Mouse (Mus musculus): ENCODE measurements around the gene P4ha3.

The P4ha3 gene

DNA sequence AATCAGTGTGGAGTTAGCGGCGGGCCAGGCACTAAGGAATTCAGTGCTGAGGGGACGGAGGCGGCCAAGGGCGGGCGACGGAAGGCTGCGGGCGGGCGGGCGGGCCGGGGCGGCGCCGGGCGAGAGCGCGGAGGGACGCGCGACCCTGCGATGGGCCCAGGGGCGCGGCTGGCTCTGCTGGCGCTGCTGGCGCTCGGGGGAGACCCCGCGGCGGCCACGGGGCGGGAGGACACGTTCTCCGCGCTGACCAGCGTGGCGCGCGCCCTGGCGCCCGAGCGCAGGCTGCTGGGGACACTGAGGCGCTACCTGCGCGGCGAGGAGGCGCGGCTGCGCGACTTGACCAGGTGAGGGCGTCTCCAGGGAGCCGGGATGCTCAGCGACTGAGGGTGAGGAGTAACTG, at the start of gene P4ha3:
Gene P4ha3 (plus strand): TSS at position 138 of the 400 bp plus-strand sequence.
- TF ChIP-seq GATA4 (IDR thresholded peaks at IDR 0.05; ENCODE audit: insufficient replicate concordance, low read length): no peak

- no peak for TF ChIP-seq GATA4 (IDR thresholded peaks at IDR 0.05; ENCODE audit: insufficient replicate concordance, low read length)
Measured at GRCm38 (mm10) chr7:100238271-100238670, 47.0 kb upstream of the P4ha3 start.

- no peak for TF ChIP-seq GATA4 (IDR thresholded peaks at IDR 0.05; ENCODE audit: insufficient replicate concordance, low read length)
Measured at GRCm38 (mm10) chr7:100240601-100241000, 44.7 kb upstream of the P4ha3 start.

DNA sequence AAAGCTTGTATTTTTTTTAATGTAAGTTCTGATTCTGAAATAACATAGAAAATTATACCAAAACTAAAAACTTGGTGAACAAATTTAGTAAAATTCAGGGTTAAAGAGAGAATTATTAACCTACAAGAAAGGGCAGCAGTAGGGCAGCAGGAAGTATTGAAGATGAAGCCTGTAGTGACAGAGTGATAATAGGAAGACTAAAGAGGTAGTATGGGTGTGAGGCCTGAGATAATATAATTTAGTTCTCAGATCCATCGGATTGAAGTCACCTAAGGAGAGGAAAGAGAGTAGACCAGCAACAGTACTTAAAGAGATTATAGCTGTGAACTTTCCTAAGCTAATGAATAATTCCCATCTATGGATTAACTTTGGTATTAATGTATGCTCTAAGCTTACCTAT, 42.3 kb upstream of the P4ha3 start:
- no peak for TF ChIP-seq GATA4 (IDR thresholded peaks at IDR 0.05; ENCODE audit: insufficient replicate concordance, low read length)

GRCm38 (mm10) chr7:100244225-100244624, 41.1 kb upstream of the P4ha3 start:
- TF ChIP-seq GATA4 (IDR thresholded peaks at IDR 0.05; ENCODE audit: insufficient replicate concordance, low read length): no peak

- no peak for TF ChIP-seq GATA4 (IDR thresholded peaks at IDR 0.05; ENCODE audit: insufficient replicate concordance, low read length)
Measured at GRCm38 (mm10) chr7:100245176-100245575, 40.1 kb upstream of the P4ha3 start.

- no peak for TF ChIP-seq GATA4 (IDR thresholded peaks at IDR 0.05; ENCODE audit: insufficient replicate concordance, low read length)
Measured at GRCm38 (mm10) chr7:100250667-100251066, 34.7 kb upstream of the P4ha3 start.

GRCm38 (mm10) chr7:100262350-100262749, 23.0 kb upstream of the P4ha3 start:
- TF ChIP-seq GATA4 (IDR thresholded peaks at IDR 0.05; ENCODE audit: insufficient replicate concordance, low read length): no peak

DNA sequence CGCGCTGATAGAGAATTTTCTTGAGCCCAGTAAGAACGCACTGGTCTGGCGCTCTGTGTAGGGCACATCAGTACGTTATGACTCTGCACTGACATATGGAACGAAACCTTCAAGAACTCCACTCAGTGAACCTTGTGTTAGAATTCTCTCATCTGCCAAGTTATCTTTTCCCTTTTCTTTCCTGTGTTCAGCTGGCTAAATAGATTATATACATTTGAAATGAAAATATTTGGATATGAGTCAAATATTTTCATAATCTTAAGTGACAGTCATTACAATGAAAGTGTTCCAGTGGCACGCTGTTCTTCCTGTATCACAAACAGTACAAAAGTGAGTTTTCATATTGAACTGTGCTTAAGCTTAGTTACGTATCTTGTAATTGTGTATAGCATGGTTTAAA, 13.0 kb upstream of the P4ha3 start:
- no peak for TF ChIP-seq GATA4 (IDR thresholded peaks at IDR 0.05; ENCODE audit: insufficient replicate concordance, low read length)

- TF ChIP-seq GATA4 (IDR thresholded peaks at IDR 0.05; ENCODE audit: insufficient replicate concordance, low read length): no peak
Measured at GRCm38 (mm10) chr7:100274507-100274906, 10.8 kb upstream of the P4ha3 start.

DNA sequence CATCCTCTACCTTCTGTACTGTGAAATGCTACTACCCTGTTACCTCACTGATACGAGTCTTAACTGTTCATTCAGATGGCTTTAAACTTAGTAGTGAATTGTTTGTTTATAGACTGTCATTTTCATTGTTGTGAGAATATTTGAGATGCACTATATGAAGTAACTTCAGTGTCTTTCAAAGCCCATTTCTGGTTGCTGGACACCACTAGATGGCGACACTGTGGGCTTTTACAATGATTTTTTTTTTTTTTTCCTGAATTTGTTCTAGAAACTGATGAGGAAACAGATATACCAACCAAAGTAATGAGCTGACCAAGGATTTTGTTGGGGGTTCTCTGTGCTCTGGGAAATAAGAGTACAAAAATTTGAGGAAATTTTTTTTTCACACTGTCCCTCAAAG, 8.9 kb upstream of the P4ha3 start:
- no peak for TF ChIP-seq GATA4 (IDR thresholded peaks at IDR 0.05; ENCODE audit: insufficient replicate concordance, low read length)

DNA sequence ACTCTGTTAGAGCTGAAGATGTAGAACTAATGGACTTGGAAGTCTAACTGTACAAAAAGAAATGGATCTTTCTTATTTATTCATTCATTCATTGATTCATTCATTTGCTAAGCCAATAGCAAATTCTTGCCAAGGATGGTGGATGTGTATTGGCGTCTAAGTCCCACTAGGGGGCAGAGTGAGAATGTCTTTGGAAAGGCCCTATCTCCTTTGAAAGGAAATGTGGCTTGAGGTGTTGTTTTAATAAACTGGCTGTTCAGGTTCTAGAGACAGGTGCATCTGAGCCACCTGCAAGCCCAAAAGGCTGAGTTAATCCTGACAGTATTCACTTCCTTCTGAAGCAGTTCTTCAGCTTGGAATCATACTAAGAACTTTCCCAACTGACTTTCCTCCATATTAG, 5.5 kb upstream of the P4ha3 start:
- TF ChIP-seq GATA4 (IDR thresholded peaks at IDR 0.05; ENCODE audit: insufficient replicate concordance, low read length): no peak

DNA sequence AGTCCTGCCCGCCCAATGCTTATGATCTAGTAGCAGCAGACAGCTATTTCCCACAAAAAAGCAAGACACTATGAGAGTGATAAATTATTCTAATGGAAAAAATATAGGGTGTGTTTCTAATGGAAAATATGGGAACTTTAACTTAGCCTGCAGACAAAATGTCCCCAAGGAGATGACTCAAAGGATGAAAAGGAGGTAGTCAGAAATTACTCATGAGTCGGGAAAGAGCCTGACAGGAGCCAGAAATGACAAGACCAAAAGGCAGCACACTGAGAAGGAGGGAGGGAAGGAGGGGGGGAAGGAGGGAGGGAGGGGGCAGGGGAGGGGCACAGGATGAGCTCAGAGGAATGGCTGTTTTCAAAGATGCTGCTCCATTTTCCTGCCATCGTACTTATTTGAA, 3.7 kb upstream of the P4ha3 start:
- TF ChIP-seq GATA4 (IDR thresholded peaks at IDR 0.05; ENCODE audit: insufficient replicate concordance, low read length): no peak

- TF ChIP-seq GATA4 (IDR thresholded peaks at IDR 0.05; ENCODE audit: insufficient replicate concordance, low read length): no peak
Measured at GRCm38 (mm10) chr7:100283298-100283697, 2.0 kb upstream of the P4ha3 start.

DNA sequence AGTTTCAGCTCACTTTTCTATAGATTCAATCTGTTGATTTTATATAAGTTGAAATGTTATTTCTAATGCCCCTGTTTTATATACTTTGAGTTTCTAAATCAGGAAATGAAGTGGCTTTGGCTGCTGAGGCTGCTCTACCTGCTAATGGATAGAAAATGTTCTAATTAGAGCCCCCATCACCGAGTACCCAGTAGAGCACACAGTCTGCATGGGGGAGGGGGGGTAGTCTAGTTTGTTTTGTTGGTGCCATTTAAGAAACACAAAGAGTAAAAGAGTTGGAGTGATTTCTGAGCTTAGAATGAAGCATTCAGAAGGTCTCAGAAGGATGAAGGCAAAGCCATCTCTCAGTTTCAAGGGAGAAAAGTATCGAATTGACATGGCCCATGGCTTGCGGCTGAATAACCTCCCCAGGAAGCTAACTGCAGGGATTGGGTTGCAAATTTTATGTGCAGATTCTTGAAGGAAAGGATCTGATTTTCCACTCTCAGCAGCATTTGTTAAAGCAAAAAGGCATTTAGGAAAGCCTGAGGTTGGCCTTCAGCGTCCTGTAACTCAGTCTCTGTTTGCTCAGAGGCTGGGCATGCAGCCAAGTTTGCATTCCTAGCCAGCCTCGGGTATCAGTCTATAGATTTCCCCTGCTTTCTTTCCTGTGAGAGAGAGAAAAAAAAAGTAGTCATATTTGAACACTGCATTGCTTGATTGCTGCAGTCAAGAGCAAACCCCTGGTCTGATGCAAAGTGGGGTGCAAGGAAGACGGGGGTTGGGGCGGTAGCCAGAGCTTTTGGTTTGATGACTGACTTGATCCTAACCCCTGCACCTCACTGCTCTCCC, 2.6 kb downstream of the P4ha3 start:
- no peak for TF ChIP-seq GATA4 (IDR thresholded peaks at IDR 0.05; ENCODE audit: insufficient replicate concordance, low read length)

GRCm38 (mm10) chr7:100288622-100289021, 3.3 kb downstream of the P4ha3 start:
- no peak for TF ChIP-seq GATA4 (IDR thresholded peaks at IDR 0.05; ENCODE audit: insufficient replicate concordance, low read length)

DNA sequence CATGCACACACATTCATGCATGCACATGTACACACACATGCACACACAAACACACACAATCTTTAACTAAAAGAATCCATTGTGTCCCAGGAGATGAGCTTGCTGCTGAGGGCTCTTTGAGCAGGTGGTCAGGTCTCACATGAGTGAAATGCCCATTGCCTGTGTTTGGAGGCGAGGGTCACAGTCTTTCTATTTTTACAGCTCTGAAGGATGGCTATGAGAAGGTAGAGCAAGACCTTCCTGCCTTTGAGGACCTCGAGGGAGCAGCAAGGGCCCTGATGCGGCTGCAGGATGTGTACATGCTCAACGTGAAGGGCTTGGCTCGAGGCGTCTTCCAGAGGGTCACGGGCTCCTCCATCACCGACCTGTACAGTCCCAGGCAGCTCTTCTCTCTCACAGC, 8.2 kb downstream of the P4ha3 start:
- no peak for TF ChIP-seq GATA4 (IDR thresholded peaks at IDR 0.05; ENCODE audit: insufficient replicate concordance, low read length)

Data from liver, adult (tissue).